Mouse (Mus musculus) MEL (cell line): ENCODE results near the gene Sardh.

Experiments used
- CHD1 ChIP-seq: IDR thresholded peaks from 2 replicates; pipeline ENCODE4 v1.6.1; 2012; ENCODE audit warnings: low read depth, mild to moderate bottlenecking, inconsistent platforms, low read length, improper control_type of control experiment
- CTCF ChIP-seq, 3 experiments: IDR thresholded peaks in 2 of 3; conservative IDR thresholded peaks in 1 of 3; 2 replicates each; pipeline ENCODE4 v1.5.1; 2011 to 2012; ENCODE audit warnings: low read length in 3 of 3, low read depth in 2 of 3, mild to moderate bottlenecking in 2 of 3, improper control_type of control experiment in 1 of 3, inconsistent platforms in 1 of 3, mixed read lengths in 1 of 3, moderate library complexity in 1 of 3; ENCODE audit not compliant: control insufficient read depth in 1 of 3, insufficient read depth in 1 of 3, poor library complexity in 1 of 3, severe bottlenecking in 1 of 3
- E2F4 ChIP-seq: IDR thresholded peaks from 2 replicates; pipeline ENCODE4 v1.6.1; 2011; ENCODE audit warnings: low read depth, low read length, improper control_type of control experiment, borderline replicate concordance
- GATA1 ChIP-seq: IDR thresholded peaks from 2 replicates; pipeline ENCODE4 v1.6.1; 2011; ENCODE audit warnings: low read depth, low read length, improper control_type of control experiment
- POLR2A ChIP-seq, 2 experiments: IDR thresholded peaks; 2 replicates each; pipeline ENCODE4 v1.6.1; 2011 to 2012; ENCODE audit warnings: low read length in 2 of 2, mild to moderate bottlenecking in 2 of 2, control low read depth in 1 of 2, improper control_type of control experiment in 1 of 2, low read depth in 1 of 2, moderate library complexity in 1 of 2; ENCODE audit not compliant: control insufficient read depth in 1 of 2, insufficient read depth in 1 of 2, poor library complexity in 1 of 2
- SMC3 ChIP-seq: IDR thresholded peaks from 2 replicates; pipeline ENCODE4 v1.6.1; 2011; ENCODE audit warnings: low read depth, low read length, improper control_type of control experiment
- TAL1 ChIP-seq: IDR thresholded peaks from 2 replicates; pipeline ENCODE4 v1.6.1; 2012; ENCODE audit warnings: mild to moderate bottlenecking, inconsistent platforms, low read length, moderate library complexity, mixed read lengths

DNA sequence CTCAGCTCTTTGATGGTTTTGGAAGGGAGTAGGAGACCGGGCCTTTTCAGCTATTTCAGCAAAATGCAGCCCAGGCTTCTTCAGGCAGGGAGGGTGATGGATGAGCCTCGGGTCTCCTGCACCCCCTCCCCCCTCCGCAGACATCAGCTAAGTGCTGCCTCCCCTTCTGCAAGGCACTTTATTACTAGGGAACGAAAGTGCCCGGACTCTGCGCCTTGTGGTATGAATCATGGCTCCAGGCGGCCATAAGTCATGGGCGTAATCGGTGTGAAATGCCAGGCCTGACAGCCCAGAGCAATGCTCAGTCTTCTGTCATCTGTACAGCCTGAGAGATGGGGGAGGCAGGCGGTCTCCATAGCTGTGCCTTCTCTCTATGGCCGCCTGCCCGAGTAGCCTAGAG, 64.4 kb downstream of the Sardh start:
- TF ChIP-seq POLR2A (IDR thresholded peaks at IDR 0.05; ENCODE audit: control insufficient read depth in 1 of 2, insufficient read depth in 1 of 2, low read depth in 1 of 2, low read length in 2 of 2, poor library complexity in 1 of 2) (no peak), CTCF (IDR thresholded peaks at IDR 0.05 in 2 of 3, conservative IDR thresholded peaks at IDR 0.05 in 1 of 3; ENCODE audit: control insufficient read depth in 1 of 3, insufficient read depth in 1 of 3, low read depth in 2 of 3, low read length in 3 of 3, poor library complexity in 1 of 3, severe bottlenecking in 1 of 3) (no peak), GATA1 (no peak), SMC3 (no peak), CHD1 (no peak), TAL1 (no peak), E2F4 (no peak)
